Mouse (Mus musculus): ENCODE measurements around the gene Dhodh.

DNA sequence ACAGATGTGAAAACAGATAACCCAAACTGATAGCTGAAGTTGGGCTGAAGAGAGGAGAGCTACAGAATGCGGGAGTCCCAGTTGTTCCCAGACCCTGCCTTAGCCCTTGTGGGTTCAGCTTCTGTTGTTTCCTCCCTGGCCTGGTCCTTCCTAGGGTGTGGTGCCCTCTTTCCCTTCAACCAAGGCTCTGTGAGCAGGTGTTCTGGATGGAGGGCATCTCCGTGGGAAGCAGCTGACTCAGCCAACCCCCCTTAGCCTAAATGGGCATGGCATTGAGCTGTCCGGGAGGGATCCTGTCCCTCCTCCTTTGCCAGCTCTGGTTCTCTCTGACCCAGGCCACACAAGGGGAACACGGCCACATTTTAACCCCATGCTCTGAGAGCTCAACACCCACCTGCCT is 32.2 kb downstream of the Dhodh start:
- no peak for TF ChIP-seq CTCF (IDR thresholded peaks at IDR 0.05; ENCODE audit: low read depth)
- no peak for TF ChIP-seq EP300 (IDR thresholded peaks at IDR 0.05; ENCODE audit: low read depth)
